ENCODE assay signal across 12 mouse cellular contexts in genomic region chr7:132640946-132641345, GRCm38 (mm10). TPM values are rescaled to one million over a fixed set of nuclear protein-coding genes. Genes with fewer than 3 reads are reported as not detected.
A peak's percentile ranks its signal among the peaks of the same experiment; 100 is the strongest.
DNase-seq lines count a peak whose midpoint lies in the region; ATAC-seq and TF ChIP-seq lines count a peak whose summit lies in the region.
"Had no signal": no experiment of that assay in that cellular context is flagged by ENCODE, and none has a peak within 500 bp of the region (broad histone marks: within the 10 kb centered on the region; RNA-seq: fewer than 3 reads in every experiment).

No protein-coding gene starts in this region.

- no peak overlapping the region for H3K27ac ChIP-seq in gastrocnemius, adult 2 months
- H3K27ac ChIP-seq in kidney, adult 2 months (ENCODE audit: insufficient read depth, low read depth, low read length), result no peak overlapping the region

- no peak for TF ChIP-seq CTCF in gastrocnemius, adult 2 months (IDR thresholded peaks at IDR 0.05)
- TF ChIP-seq CTCF in kidney, adult 2 months (conservative IDR thresholded peaks at IDR 0.05; ENCODE audit: insufficient read depth, insufficient read length, low read depth, low read length), result no peak

- H3K4me1 ChIP-seq in kidney, adult 2 months (ENCODE audit: control insufficient read depth, insufficient read depth, low read length), result no peaks in the 10 kb centered on the region
- H3K4me1 ChIP-seq: heart, embryonic 12.5 days had no signal

- intact Hi-C loops in gastrocnemius, adult 2 months (cut with DNase I), result no loop called here

- no peaks in the 10 kb centered on the region for H3K36me3 ChIP-seq in kidney, adult 2 months (ENCODE audit: control insufficient read depth, insufficient read depth, low read length)

- 12% methylated on average over 9 of the region's 9 CpGs for WGBS in kidney, adult 2 months

- H3K27me3 ChIP-seq in kidney, adult 2 months (replicated peaks; ENCODE audit: control insufficient read depth, insufficient read depth, low read length), result no peaks in the 10 kb centered on the region
- H3K27me3 ChIP-seq: CH12.LX; heart, embryonic 12.5 days had no signal

- no peak for ATAC-seq in monocyte, adult 5-6 weeks (replicated peaks; ENCODE audit: insufficient number of reproducible peaks, low FRiP score, low TSS enrichment, poor library complexity, severe bottlenecking)
- ATAC-seq in inflammation-experienced regulatory T-cells, adult 6 months, result no peak

- TF ChIP-seq POLR2A in kidney, adult 2 months (IDR thresholded peaks at IDR 0.05; ENCODE audit: low read depth, low read length), result no peak

- DNase-seq in gastrocnemius, adult 2 months, result peak; percentile 64
- DNase-seq in gastrocnemius, adult 18-20 months (ENCODE audit: low spot score), result no peak
- peak; percentile 72 to 74 for DNase-seq in right cerebral cortex, postnatal 10 days (ENCODE audit: low spot score in 2 of 2)
- no peak for DNase-seq in right cerebral cortex, adult 18-20 months
- peak; percentile 64 for DNase-seq in kidney, adult 2 months
- DNase-seq in retina, postnatal 1 day, result peak; percentile 79
- DNase-seq: adrenal gland, postnatal 14 days had no signal

- H3K4me3 ChIP-seq in gastrocnemius, adult 2 months, result no peak overlapping the region
- H3K4me3 ChIP-seq in kidney, adult 2 months (ENCODE audit: insufficient read depth, low read depth, low read length), result no peak overlapping the region
- H3K4me3 ChIP-seq: heart, embryonic 12.5 days had no signal

RNA-seq across cellular contexts. Expression of gene Lhpp, which starts 30.5 kb away (rescaled TPM):
- total RNA-seq in gastrocnemius, adult 2 months (2021), result 10 to 100 TPM; 10.8 to 11.1 TPM
- 10 to 100 TPM; 11.6 to 17.7 TPM for total RNA-seq in gastrocnemius, adult 18-20 months (2021)
- polyA plus RNA-seq in kidney, adult 2 months (2012; rRNA removed), result 9.3 and 10.1 TPM in 2 replicates
- 2.8 to 6.0 TPM (median 4.2 TPM) in 3 replicates for total RNA-seq in monocyte, adult 5-6 weeks (2017)
- polyA plus RNA-seq in inflammation-experienced regulatory T-cells, adult 6 months (2017; shearing (Covaris generic)), result 1 to 10 TPM; 2.3 to 5.3 (median 3.6) TPM

RNA-seq across cellular contexts. Expression of gene Nkx1-2, which starts 41.5 kb away (rescaled TPM):
- not detected for total RNA-seq in gastrocnemius, adult 2 months (2021)
- total RNA-seq in gastrocnemius, adult 18-20 months (2021), result not detected
- not detected in 2 replicates for polyA plus RNA-seq in kidney, adult 2 months (2012; rRNA removed)
- total RNA-seq in monocyte, adult 5-6 weeks (2017), result not detected in 3 replicates
- not detected for polyA plus RNA-seq in inflammation-experienced regulatory T-cells, adult 6 months (2017; shearing (Covaris generic))
- total RNA-seq: adrenal gland, postnatal 14 days; megakaryocyte-erythroid progenitor cell, adult 5-6 weeks had no signal
- polyA plus RNA-seq: heart, embryonic 12.5 days had no signal

Comparison
In these comparisons a context has a peak if more than half of its experiments do, and no peak if none do; other contexts are left out.
1. DNase-seq: peak in gastrocnemius, adult 2 months (single experiment), right cerebral cortex, postnatal 10 days (2 of 2), kidney, adult 2 months (single experiment) and retina, postnatal 1 day (single experiment); none in gastrocnemius, adult 18-20 months (single experiment) and right cerebral cortex, adult 18-20 months (single experiment).